Mouse (Mus musculus) megakaryocyte, adult 5-6 weeks (primary cell): ENCODE results near the gene Kmt2d. TPM values are rescaled to one million over a fixed set of nuclear protein-coding genes. Genes with fewer than 3 reads are reported as not detected.
"Not testable (repeated sequence)": the region's sequence is repeated elsewhere in the genome, so short reads cannot be mapped to it uniquely, and the experiment has no call there.

Experiments used
- ATAC-seq: 2 replicates; pipeline ENCODE4 v1.8.0; 2016; ENCODE audit warnings: mild to moderate bottlenecking, inconsistent platforms; ENCODE audit not compliant: poor library complexity, severe bottlenecking
- total RNA-seq, 2 experiments: library from RNA; stranded (forward) in 1 of 2; stranded (reverse) in 1 of 2; fragments of 153-499, 151-499 nt in 1 of 2; fragments of 221-1000, 200-1000 nt in 1 of 2; gene quantifications; 2 replicates each; pipeline versions ENCODE4 v1.2.3 to v1.2.4; 2015 to 2017

Gene Kmt2d
- total RNA-seq, 2 experiments from 2014 or later = 16.7 to 37.1 TPM

DNA sequence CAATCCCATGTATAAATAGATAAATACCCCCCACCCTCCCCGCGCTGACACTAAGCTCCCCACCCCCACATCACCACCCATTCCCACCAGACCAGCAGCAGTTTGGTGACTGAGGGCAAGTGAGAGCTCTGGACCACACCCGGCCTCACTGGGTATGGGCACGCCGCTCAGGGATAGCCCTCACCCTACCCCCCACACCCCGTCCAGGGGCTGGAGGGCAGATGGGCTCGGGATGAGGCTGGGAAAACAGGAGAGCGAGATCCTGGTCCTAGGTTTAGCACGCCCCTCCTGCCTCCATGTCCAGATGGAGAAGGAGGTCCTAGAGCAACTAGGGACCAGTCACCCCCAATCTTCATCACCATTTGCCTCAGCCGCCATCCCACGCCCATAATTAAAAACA is 37.7 kb downstream of the Kmt2d start:
- no peak for ATAC-seq

DNA sequence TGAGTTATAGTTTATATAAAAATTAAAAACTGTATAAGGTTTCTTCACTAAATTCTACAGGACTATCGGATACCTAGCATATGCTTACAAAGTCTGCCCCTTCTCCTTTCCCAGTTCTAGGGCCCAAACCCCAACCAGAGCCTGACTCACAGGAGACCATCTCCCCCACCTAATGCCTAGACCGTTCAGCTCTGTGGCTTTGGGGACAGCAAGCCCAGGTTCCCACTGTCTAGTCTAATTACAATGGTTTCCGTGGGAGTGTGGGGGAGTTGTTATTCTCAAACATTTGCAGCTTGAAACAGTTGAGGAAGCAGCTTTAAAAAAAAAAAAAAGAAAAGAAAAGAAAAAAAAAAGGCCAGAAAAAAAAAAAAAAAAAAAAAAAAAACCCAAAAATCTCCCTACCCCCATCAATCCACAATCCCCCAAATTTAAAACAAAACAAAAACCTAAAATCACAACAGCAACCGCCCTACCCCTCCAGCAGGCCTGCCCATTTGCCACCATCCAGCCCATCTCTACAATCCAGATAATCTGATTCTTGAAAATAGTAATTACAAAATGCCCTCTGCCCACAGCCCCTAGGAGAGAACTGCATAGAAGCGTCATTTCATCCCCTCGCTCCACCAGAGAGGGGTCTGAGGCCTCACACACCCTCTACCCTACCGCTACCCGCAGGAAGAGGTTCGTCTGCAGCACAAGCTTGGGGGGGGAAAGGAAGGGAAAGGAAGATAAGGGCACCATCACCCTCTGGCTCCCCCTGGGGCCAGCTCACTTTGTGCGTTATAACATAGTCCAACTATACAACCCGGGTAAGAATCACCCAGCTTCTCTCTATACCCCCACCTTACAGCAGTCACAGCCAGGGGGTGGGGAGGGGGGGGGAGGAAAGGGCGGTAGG is 38.6 kb downstream of the Kmt2d start:
- peak; percentile 31 for ATAC-seq

DNA sequence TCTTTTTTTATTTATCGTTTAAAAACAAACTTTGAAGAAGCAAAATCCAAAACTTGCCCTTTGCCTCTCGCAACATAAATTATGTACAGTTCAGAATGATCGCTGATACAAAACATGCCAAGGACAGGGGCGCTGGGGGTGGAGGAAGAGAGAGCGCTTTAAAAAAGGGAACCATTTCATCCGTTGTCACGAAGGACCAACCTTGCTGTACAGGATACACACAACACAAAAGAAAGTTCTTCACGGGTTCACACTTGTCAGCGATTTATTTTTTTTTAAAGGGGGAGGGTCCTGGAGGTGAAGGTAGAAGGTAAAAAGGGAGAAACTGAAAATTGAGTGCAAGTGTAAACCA is 39.3 kb downstream of the Kmt2d start:
- peak; percentile 62 for ATAC-seq

DNA sequence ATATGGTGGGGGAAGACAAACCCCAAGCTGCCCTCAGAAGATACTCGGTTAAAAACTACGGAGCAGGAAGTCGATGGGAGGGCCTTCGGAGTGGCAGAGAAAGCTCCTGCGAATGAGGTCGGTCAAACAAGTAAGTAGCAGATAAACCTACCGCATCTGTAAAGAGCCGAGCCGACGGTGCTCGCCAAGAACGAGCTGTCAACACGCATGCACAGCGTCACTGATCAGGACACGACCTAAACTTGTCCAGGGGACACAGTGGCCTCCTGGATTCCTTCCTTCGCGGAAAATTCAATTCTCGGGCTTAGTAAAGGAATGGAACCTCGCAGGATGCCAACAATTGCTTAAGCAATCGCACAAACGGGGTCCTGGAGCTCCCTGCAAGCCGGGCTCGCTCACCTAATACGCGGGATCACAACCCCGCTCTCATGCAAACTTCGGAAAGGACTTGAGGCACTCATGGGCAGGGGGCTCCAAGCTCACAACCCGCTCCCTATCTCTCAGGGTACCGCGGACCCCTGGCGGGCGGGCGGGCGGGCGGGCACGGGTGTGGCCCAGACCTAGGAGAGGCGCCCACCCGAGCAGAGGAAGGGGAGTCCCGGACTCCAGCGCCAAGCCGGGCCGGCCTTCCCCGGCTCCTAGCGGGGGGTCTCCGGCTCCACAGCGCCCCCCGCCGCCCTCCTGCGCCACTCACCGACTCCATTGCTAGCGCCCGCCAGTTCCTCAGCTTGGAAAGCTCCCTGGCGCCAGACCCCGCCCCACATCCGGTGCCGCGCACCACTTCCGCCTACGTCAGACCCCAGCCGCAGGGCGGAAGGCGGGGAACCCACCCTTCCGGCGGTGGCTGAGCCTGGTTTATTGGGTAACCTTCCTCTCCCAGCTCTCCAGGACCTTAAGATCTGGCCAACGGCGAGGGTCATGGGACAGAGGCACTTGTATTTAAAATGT is 40.0 kb downstream of the Kmt2d start, which contains the start of gene Prkag1:
TSS of gene Prkag1 (minus strand) at position 786 of the 948 bp plus-strand sequence.
- peak; percentile 91 for ATAC-seq

DNA sequence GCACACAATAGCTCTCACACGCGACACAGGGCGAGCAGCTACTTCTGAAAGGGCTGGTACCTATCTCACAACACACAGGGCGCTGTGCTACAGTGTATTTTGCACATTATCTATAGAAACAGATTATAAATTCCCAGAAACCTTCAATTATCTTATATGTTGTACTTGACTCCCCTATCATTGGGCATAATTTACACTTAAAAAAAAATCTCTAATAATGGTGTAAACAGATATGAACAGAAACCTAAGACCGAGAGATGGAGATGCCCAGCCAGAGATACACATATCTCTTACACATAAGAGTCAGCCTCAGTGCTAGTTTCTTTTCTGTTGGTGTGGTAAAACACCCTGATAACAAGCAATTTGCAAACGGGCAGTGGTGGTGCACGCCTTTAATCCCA is 43.4 kb downstream of the Kmt2d start:
- ATAC-seq = no peak

DNA sequence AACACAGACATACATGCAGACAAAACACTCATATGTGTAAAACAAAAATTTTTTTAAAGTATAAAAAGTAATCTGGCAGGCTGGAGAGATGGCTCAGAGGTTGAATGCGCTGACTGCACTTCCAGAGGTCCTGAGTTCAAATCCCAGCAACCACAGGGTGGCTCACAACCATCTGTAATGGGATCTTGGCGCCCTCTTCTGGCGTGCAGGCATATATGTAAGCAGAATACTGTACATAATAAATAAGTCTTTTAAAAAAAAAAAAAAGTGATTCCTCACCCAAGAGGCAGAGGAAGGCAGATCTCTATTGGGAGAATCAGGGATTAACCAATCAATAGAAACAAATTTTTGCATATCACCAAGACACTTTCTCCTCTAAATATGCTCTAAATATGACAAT is 47.6 kb downstream of the Kmt2d start:
- ATAC-seq = no peak

DNA sequence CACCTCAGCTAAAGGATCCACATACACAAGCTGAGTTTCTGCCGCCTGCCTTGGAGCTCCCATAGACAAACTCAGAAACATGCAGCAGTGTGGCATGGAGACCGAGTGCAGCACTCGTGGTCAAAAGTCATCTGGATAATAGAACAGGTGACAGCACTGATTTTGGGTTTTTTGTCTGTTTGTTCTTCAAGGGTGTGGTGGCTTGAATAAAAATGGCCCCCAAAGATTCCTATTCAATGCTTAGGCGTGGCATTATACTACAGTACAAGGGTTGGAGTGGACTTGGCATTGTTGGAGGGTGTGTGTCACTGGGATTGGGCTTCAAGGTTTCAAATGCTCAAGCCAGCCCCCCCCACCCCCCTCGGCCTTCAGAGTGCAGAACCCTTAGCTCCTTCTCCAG is 48.9 kb downstream of the Kmt2d start:
- no peak for ATAC-seq

DNA sequence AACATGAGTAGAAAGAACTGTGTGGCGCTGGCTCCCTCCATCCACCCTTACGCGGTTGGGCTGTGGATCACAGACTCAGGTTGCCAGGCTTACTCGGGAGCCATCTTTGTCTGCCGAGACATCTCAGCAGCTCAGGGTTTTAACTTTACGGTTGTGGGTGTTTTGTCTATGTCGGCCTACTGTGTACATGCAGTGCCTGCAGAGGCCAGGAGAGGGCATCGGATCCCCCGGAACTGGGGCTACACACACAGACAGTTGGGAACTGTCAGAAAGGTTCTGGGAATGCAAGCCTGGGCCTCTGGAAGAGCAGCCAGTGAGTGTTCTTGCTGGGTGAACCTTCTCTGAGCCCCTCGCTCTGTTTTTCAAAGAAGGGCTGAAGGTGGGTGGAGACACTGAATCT is 49.6 kb downstream of the Kmt2d start:
- ATAC-seq = peak; percentile 78

DNA sequence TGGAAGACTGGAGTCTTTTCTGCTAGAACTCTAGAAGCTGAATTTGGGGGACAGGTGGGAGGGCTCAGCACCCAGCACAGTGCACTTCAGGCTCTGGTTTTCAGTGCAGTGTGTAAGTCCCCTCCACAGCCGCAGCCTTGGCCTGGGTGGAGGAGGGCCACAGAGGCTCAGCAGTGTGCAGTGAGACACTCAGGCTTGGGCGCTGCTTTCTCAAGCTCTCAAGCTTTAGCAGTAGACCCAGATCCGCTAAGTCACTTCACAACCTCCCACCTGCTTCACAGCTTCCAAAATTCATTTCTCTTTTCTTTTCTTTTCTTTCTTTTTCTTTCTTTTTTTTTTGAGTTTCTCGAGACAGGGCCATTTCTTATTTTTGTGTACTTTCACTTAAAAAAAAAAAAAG is 50.1 kb downstream of the Kmt2d start:
- no peak for ATAC-seq

DNA sequence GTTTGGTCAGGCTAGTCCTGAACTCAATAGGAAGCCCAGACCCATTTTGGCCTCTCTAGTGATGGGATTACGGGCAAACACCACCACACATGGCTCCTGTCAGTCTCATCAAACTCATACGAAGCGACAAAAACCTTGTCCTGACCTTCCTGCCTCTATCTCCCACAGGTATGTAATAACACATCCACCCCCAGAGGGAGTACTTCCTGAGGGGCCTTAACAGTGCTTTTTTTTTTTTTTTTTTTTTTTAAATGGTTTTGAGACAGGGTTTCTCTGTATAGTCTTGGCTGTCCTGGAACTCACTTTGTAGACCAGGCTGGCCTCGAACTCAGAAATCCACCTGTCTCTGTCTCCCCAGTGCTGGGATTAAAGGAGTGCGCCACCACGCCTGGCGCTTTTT is 52.8 kb downstream of the Kmt2d start:
- ATAC-seq = no peak

DNA sequence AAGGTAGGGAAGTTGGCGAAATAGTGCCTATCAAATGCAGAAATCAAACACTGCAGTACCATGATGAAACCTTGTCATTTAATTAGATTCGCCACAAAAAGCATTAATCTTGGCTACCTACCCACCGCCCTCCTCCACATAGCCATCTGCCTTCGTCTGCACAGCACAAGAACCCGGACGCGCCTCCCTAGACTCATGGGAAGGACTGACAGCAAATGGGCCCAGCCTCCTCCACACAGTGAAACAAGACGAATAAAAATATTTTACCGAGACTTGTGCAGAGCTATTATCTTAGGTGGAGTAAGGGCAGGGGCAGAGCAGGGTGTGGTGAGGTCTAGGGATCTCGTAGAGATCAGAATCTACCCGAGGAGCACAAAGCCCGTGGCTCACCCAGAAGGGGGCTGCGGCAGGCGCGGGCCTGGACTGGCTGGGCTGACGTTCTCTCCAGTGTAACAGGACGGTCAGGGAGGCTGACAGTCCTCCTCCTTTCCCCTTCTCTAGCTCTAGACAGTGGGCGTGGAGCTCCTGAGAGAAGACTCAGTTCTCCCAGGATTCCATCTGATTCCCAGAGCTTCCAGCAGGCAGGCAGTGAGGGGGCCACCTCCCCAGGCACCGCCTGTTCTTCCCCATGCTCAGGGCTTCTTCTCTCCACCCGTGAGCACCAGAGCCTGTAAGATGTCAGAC is 58.1 kb downstream of the Kmt2d start:
- no peak for ATAC-seq

DNA sequence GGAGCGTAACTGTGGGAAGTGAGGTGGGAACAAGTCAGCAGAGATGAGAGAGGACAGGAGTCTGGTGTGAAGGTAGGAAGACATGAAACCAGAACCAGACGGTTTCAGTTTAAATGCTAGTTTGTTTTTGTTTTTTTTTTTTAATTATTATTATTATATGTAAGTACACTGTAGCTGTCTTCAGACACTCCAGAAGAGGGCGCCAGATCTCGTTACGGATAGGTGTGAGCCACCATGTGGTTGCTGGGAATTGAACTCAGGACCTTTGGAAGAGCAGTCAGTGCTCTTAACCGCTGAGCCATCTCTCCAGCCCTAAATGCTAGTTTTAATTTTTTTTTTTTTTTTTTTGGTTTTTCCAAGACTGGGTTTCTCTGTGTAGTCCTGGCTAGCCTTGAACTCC is 60.8 kb downstream of the Kmt2d start:
- ATAC-seq = not testable (repeated sequence)

DNA sequence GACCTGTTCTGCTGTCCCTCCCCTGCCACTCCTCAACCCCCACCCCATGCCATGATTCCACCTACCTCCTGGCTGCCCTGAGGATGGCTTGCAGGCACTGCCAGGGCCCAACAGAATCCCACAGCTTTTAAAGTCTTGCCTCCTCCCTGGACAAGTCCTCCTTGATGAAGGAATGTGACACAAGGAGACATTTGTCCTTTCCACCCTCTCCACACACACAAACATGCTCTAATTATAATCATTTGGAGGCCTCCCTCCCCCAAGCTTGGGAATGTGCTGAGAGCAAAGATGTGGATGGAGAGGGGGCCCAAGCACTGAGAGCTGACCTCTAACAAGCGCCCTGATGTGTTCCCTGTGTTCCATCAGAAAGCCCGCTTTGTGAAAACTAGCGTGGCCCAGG is 61.6 kb downstream of the Kmt2d start, which contains the start of gene Ddn:
TSS of gene Ddn (minus strand) at position 101 of the 400 bp plus-strand sequence.
- ATAC-seq = no peak

DNA sequence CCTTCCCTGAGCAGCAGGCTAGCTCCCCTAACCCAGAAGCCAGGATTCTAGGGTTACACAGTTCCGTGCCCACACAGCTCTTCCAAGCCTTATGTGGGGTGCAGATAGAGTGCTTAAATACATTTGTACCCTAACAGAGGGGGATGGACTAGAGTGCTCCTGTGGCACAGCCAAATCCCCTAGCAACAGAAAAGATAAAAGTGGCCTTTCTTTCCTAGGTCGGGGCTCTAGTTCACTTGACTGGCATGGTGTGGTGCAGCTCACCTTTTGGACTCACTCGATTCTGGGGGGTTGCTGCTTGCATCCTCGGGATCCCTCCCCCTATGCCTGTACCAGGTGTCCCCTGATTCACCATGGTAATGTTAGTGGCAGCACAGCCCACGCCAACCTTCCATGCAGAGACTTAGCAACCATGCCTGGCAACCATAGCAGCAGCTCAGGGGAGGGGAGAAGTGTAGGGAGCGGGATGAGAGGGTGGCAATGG is 62.3 kb downstream of the Kmt2d start:
- no peak for ATAC-seq

DNA sequence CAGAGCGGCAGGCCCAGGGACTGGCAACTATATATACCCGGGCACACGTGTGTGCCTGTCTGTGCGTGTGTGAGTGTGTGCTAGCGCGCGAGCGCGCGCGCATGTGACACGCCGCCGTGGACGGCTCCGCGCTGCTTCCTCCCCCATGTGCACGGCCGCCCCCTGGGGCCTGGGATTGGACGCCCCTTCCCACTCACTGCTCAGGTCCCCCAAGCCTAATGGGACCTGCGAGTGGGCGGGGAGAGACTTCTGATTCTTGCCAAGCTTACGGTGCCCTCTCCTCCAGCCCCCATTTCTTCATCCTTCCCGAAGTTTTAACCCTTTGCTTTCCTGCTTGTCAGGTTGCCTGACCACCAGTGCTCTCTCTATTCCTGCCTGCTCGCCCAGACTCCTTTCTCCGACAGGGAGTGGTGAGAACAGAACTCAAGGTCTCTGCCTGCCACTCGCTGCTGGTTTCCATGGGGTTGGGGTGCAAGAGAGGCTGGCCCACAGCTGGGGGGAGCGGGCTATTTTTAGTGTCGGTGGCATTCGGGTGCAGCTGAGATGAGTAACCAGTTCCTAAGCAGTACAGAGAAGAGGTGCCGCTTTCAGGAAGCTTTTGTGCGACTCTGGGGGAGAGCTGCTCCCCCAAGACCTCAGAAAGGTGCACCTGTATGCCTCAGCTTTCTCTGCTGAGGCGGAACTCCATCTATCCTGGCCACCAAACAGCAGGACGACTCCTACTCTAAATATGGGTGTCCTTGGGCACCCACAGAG is 62.9 kb downstream of the Kmt2d start:
- ATAC-seq = peak; percentile 31; the same call in 1 of the 2 replicates

DNA sequence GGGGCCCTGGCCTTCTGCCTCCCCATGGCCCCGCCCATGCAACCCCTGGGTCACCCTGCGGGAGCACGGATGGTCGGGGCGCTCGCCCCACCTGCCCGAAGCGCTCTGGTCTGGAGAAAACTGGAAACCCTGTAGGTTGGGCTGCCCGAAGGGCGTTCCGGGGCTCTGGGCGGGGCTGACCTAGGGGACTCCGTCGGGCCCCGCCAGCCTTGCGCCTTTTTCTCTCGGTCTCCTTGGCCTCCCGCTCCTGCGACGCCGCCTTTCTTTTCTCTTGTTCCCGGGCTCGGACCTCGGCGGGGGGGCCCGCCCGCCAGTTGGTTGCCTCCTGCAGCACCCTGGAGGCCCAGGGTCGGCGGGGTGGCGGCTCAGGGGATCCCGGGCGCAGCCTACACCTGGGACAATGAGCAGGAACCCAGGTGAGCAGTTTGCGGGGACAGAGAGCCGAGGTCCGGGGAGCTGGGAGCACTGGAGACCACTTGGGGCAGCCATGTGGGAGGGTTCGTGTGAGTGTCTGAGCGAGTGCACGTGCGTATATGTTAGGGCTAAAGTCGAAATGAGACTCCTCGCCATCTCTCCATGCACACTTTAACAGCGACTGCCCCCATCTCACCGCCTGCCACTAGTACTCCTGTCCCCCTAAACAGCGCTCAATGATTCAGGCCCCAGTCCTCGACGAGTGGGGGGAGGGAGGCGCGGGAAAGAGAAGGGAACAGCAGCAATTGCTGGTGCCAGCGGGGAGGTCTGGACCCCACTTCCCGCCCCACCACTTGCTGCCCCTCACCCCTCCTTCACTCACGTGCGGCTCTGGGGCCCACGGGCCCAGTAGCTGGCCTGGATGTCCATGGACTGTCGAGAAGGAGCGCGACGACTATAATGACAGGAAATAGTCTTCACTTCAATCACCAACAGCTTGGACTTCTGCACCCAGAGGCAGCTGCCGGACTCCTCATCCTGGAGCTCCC is 63.9 kb downstream of the Kmt2d start:
- ATAC-seq = no peak

DNA sequence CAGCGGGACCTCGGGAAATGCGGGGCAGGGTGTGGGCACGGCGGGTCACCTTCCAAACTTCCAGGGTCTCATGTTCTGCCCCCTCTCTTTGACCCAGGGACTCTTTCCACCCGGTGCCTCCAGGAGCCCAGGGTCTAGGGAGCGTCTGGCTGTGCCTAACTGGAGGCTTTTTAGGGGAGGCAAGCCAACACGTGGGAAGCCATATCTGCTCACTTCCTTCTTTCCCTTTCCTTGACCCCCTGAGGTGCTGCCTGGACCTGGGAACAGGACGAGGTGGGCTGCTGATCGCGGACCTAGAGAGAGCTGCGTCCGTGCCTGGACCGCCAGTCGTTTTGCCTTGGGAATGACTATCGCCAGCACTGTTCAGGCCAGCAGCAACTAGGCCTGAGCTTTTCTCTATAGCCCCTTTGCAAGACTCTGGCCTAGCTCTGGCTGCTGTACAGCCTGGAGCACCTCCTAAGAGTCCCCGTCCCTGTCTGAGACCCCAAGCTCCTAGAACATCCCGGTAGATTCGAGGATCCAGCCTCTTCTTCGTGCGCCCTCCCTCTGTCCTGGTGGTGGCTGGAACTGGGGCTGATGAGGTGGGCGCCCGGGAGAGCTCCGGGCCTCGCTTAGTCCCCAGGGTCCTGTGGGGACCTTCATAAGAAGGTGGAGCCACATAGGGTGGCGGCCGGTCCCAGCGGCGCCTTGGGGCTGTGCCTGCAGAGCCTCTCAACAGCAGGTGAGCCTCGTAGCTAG is 64.8 kb downstream of the Kmt2d start:
- no peak for ATAC-seq
